ENCODE assay signal across 12 mouse cellular contexts in genomic region chr9:96827002-96827785, GRCm38 (mm10).
DNase-seq lines count a peak whose midpoint lies in the region; ATAC-seq and TF ChIP-seq lines count a peak whose summit lies in the region.
"Had no signal": no experiment of that assay in that cellular context is flagged by ENCODE, and none has a peak within 500 bp of the region (broad histone marks: within the 10 kb centered on the region; RNA-seq: fewer than 3 reads in every experiment).

No protein-coding gene starts in this region.

- no peaks in the 10 kb centered on the region; the same call in 1 of the 2 replicates for H3K4me1 ChIP-seq in hindbrain, postnatal 0 days (ENCODE audit: insufficient read depth, low read length)
- H3K4me1 ChIP-seq in hindbrain, embryonic 12.5 days, result peaks cover 8% of the 10 kb centered on the region; the same call in 1 of the 2 replicates
- peaks cover 10% of the 10 kb centered on the region; the same call in 1 of the 2 replicates for H3K4me1 ChIP-seq in embryonic facial prominence, embryonic 14.5 days (ENCODE audit: control insufficient read depth, insufficient read depth, low read length)
- no peaks in the 10 kb centered on the region for H3K4me1 ChIP-seq in kidney, embryonic 15.5 days
- H3K4me1 ChIP-seq: liver, embryonic 15.5 days had no signal

- H3K9me3 ChIP-seq in hindbrain, postnatal 0 days (ENCODE audit: low read length), result no peaks in the 10 kb centered on the region
- H3K9me3 ChIP-seq in hindbrain, embryonic 12.5 days (replicated peaks), result no peaks in the 10 kb centered on the region
- H3K9me3 ChIP-seq in embryonic facial prominence, embryonic 14.5 days (ENCODE audit: control insufficient read depth, low read length), result no peaks in the 10 kb centered on the region
- H3K9me3 ChIP-seq in kidney, embryonic 15.5 days (replicated peaks), result no peaks in the 10 kb centered on the region
- H3K9me3 ChIP-seq: limb, embryonic 13.5 days; liver, embryonic 15.5 days had no signal

- no peak overlapping the region for H3K4me3 ChIP-seq in hindbrain, postnatal 0 days (ENCODE audit: low read length)
- no peak overlapping the region for H3K4me3 ChIP-seq in hindbrain, embryonic 12.5 days
- no peak overlapping the region for H3K4me3 ChIP-seq in embryonic facial prominence, embryonic 14.5 days (ENCODE audit: low read depth, low read length)
- H3K4me3 ChIP-seq in layer of hippocampus, adult 2 months, result no peak overlapping the region
- no peak overlapping the region for H3K4me3 ChIP-seq in kidney, embryonic 15.5 days (replicated peaks)
- H3K4me3 ChIP-seq: limb, embryonic 13.5 days; liver, embryonic 15.5 days had no signal

- 60% methylated on average over 12 of the region's 12 CpGs for WGBS in hindbrain, postnatal 0 days
- 73% methylated on average over 12 of the region's 12 CpGs for WGBS in hindbrain, embryonic 12.5 days
- WGBS in embryonic facial prominence, embryonic 14.5 days, result 32% methylated on average over 12 of the region's 12 CpGs
- 74% methylated on average over 12 of the region's 12 CpGs for WGBS in kidney, embryonic 15.5 days

- DNase-seq in hindbrain, postnatal 0 days (ENCODE audit: low spot score), result peak; percentile 72
- DNase-seq in brain, adult 2 months (ENCODE audit: low read depth, low spot score), result peak; percentile 98
- peak; percentile 96 for DNase-seq in cerebellum, adult 9-11 months
- no peak for DNase-seq in embryonic facial prominence, embryonic 14.5 days (ENCODE audit: low spot score)
- no peak for DNase-seq in layer of hippocampus, adult 2 months (ENCODE audit: low spot score in 2 of 2)
- DNase-seq: lung, postnatal 14 days; thymus, postnatal 25 days had no signal

- H3K27ac ChIP-seq in hindbrain, postnatal 0 days, result peak overlapping the region; percentile 67
- no peak overlapping the region for H3K27ac ChIP-seq in hindbrain, embryonic 12.5 days
- H3K27ac ChIP-seq in embryonic facial prominence, embryonic 14.5 days (replicated peaks; ENCODE audit: low read depth, low read length), result peak overlapping the region; percentile 39; the same call in 1 of the 2 replicates
- no peak overlapping the region for H3K27ac ChIP-seq in layer of hippocampus, adult 2 months
- no peak overlapping the region for H3K27ac ChIP-seq in kidney, embryonic 15.5 days
- H3K27ac ChIP-seq: limb, embryonic 13.5 days; liver, embryonic 15.5 days had no signal

- H3K4me2 ChIP-seq in hindbrain, postnatal 0 days (ENCODE audit: low read depth, low read length), result no peak overlapping the region
- H3K4me2 ChIP-seq in hindbrain, embryonic 12.5 days (replicated peaks), result no peak overlapping the region
- no peak overlapping the region for H3K4me2 ChIP-seq in embryonic facial prominence, embryonic 14.5 days (ENCODE audit: low read depth, low read length)
- H3K4me2 ChIP-seq in kidney, embryonic 15.5 days, result no peak overlapping the region
- H3K4me2 ChIP-seq: limb, embryonic 13.5 days; liver, embryonic 15.5 days had no signal

- no peaks in the 10 kb centered on the region for H3K27me3 ChIP-seq in hindbrain, postnatal 0 days (ENCODE audit: insufficient read depth, low read length)
- H3K27me3 ChIP-seq in hindbrain, embryonic 12.5 days, result no peaks in the 10 kb centered on the region
- H3K27me3 ChIP-seq in embryonic facial prominence, embryonic 14.5 days (replicated peaks; ENCODE audit: control insufficient read depth, insufficient read depth, low read length), result no peaks in the 10 kb centered on the region
- no peaks in the 10 kb centered on the region for H3K27me3 ChIP-seq in kidney, embryonic 15.5 days
- H3K27me3 ChIP-seq: limb, embryonic 13.5 days; liver, embryonic 15.5 days had no signal

- H3K36me3 ChIP-seq in hindbrain, postnatal 0 days (ENCODE audit: insufficient read depth, low read length), result no peaks in the 10 kb centered on the region
- peaks cover 19% of the 10 kb centered on the region for H3K36me3 ChIP-seq in hindbrain, embryonic 12.5 days
- H3K36me3 ChIP-seq in embryonic facial prominence, embryonic 14.5 days (ENCODE audit: control insufficient read depth, insufficient read depth, low read length), result 0 out of 2 replicates have a peak, but pooled peaks cover 8% of the 10 kb centered on the region
- peaks cover 11% of the 10 kb centered on the region for H3K36me3 ChIP-seq in kidney, embryonic 15.5 days
- H3K36me3 ChIP-seq: liver, embryonic 15.5 days had no signal

- H3K9ac ChIP-seq in hindbrain, postnatal 0 days (replicated peaks; ENCODE audit: low read length), result no peak overlapping the region
- H3K9ac ChIP-seq in hindbrain, embryonic 12.5 days, result no peak overlapping the region
- H3K9ac ChIP-seq in embryonic facial prominence, embryonic 14.5 days (ENCODE audit: low read depth, low read length), result no peak overlapping the region
- H3K9ac ChIP-seq in kidney, embryonic 15.5 days, result no peak overlapping the region
- H3K9ac ChIP-seq: limb, embryonic 13.5 days; liver, embryonic 15.5 days had no signal

- ATAC-seq in hindbrain, postnatal 0 days, result peak; percentile 65
- ATAC-seq in hindbrain, embryonic 12.5 days (ENCODE audit: low FRiP score), result no peak
- ATAC-seq in embryonic facial prominence, embryonic 14.5 days (ENCODE audit: low read depth), result peak; percentile 28; the same call in 1 of the 2 replicates
- no peak for ATAC-seq in kidney, embryonic 15.5 days (replicated peaks; ENCODE audit: low FRiP score)
- ATAC-seq: forebrain, embryonic 14.5 days had no signal

- TF ChIP-seq CTCF in hindbrain, postnatal 0 days (IDR thresholded peaks at IDR 0.05; ENCODE audit: low read depth), result no peak
- no peak for TF ChIP-seq CTCF in layer of hippocampus, adult 2 months (conservative IDR thresholded peaks at IDR 0.05)

Comparison
In these comparisons a context has a peak if more than half of its experiments do, and no peak if none do; other contexts are left out.
1. ATAC-seq: peak in hindbrain, postnatal 0 days (single experiment) and embryonic facial prominence, embryonic 14.5 days (single experiment); none in hindbrain, embryonic 12.5 days (single experiment) and kidney, embryonic 15.5 days (single experiment).
2. H3K27ac ChIP-seq: peak in hindbrain, postnatal 0 days (single experiment) and embryonic facial prominence, embryonic 14.5 days (single experiment); none in hindbrain, embryonic 12.5 days (single experiment), layer of hippocampus, adult 2 months (single experiment) and kidney, embryonic 15.5 days (single experiment).
3. DNase-seq: peak in hindbrain, postnatal 0 days (single experiment), brain, adult 2 months (single experiment) and cerebellum, adult 9-11 months (single experiment); none in embryonic facial prominence, embryonic 14.5 days (single experiment) and layer of hippocampus, adult 2 months (0 of 2).